9 mouse cellular contexts compared by ENCODE assay signal in genomic region chr4:155140795-155141265, GRCm38 (mm10). TPM values are rescaled to one million over a fixed set of nuclear protein-coding genes. Genes with fewer than 3 reads are reported as not detected.
DNase-seq lines count a peak whose midpoint lies in the region; ATAC-seq and TF ChIP-seq lines count a peak whose summit lies in the region.
"Had no signal": no experiment of that assay in that cellular context is flagged by ENCODE, and none has a peak within 500 bp of the region (broad histone marks: within the 10 kb centered on the region; RNA-seq: fewer than 3 reads in every experiment).

No protein-coding gene starts in this region.

- H3K27me3 ChIP-seq in forebrain, embryonic 13.5 days = no peaks in the 10 kb centered on the region

- DNase-seq in adrenal gland, adult (ENCODE audit: inconsistent age in 2 of 2, low spot score in 1 of 2) = peak; percentile 66 to 87
- no peak for DNase-seq in adrenal gland, adult 18-20 months (ENCODE audit: low spot score in 2 of 2)
- DNase-seq in heart, postnatal 36 days = peak; percentile 75 to 83
- DNase-seq in lung, adult 2 months = peak; percentile 44
- DNase-seq in adipocyte (ENCODE audit: low spot score) = no peak

- 24% methylated on average over 12 of the region's 12 CpGs for WGBS in lung, adult 2 months
- 82% methylated on average over 12 of the region's 12 CpGs for WGBS in forebrain, embryonic 13.5 days

- no peak for TF ChIP-seq POLR2A in lung, adult 2 months (IDR thresholded peaks at IDR 0.05; ENCODE audit: borderline replicate concordance, extremely low read depth, low read depth, low read length)

- H3K36me3 ChIP-seq in forebrain, embryonic 13.5 days (ENCODE audit: poor library complexity, severe bottlenecking) = no peaks in the 10 kb centered on the region

- intact Hi-C loops in heart, postnatal 36 days (cut with DNase I) = no loop called here

- H3K9ac ChIP-seq in forebrain, embryonic 13.5 days = no peak overlapping the region

- peaks cover 24% of the 10 kb centered on the region for H3K4me1 ChIP-seq in brown adipose tissue, adult 24 weeks (ENCODE audit: control insufficient read depth, insufficient read depth, insufficient read length, low read length)
- H3K4me1 ChIP-seq in lung, adult 2 months (ENCODE audit: control insufficient read depth, insufficient read depth, low read length) = peaks cover 15% of the 10 kb centered on the region; the same call in 1 of the 2 replicates
- peaks cover 31% of the 10 kb centered on the region for H3K4me1 ChIP-seq in forebrain, embryonic 13.5 days

- ATAC-seq in megakaryocyte progenitor cell, adult 5-6 weeks (replicated peaks; ENCODE audit: poor library complexity) = no peak
- no peak for ATAC-seq in forebrain, embryonic 13.5 days

- H3K27ac ChIP-seq in brown adipose tissue, adult 24 weeks (replicated peaks; ENCODE audit: low read depth, low read length) = peak overlapping the region; percentile 40
- no peak overlapping the region for H3K27ac ChIP-seq in forebrain, embryonic 13.5 days
- H3K27ac ChIP-seq: macrophage had no signal

- no peak overlapping the region for H3K4me3 ChIP-seq in brown adipose tissue, adult 24 weeks (ENCODE audit: insufficient read depth, low read depth, low read length)
- no peak overlapping the region for H3K4me3 ChIP-seq in lung, adult 2 months (replicated peaks; ENCODE audit: extremely low read depth, low read depth, low read length)
- H3K4me3 ChIP-seq in forebrain, embryonic 13.5 days = no peak overlapping the region

- no peak for TF ChIP-seq CTCF in lung, adult 2 months (IDR thresholded peaks at IDR 0.05; ENCODE audit: insufficient read depth, low read length)

- H3K9me3 ChIP-seq in forebrain, embryonic 13.5 days (replicated peaks) = no peaks in the 10 kb centered on the region

- no peak overlapping the region for H3K4me2 ChIP-seq in forebrain, embryonic 13.5 days

RNA-seq across cellular contexts. Expression of gene Morn1, which starts 54.5 kb away (rescaled TPM):
- total RNA-seq in adrenal gland, adult 18-20 months (2021) = 1 to 10 TPM; 6.6 to 9.8 TPM
- 1.3 and 1.8 TPM in 2 replicates for polyA plus RNA-seq in brown adipose tissue, adult 24 weeks (2012; ENCODE audit: insufficient read depth, insufficient read length, missing spikeins)
- total RNA-seq in heart, postnatal 36 days (2021) = 1 to 10 TPM in 1 of 2 experiments, under 1 TPM in 1; 0.89 to 1.7 TPM
- 14.2 and 15.5 TPM in 2 replicates for polyA plus RNA-seq in lung, adult 2 months (2012; rRNA removed)
- total RNA-seq in megakaryocyte progenitor cell, adult 5-6 weeks (2015) = 0.47 and 0.81 TPM in 2 replicates
- 1.7 and 3.6 TPM in 2 replicates for total RNA-seq in megakaryocyte progenitor cell, adult 5-6 weeks (2017)
- polyA plus RNA-seq in forebrain, embryonic 13.5 days (2015; fragmentation: Nextera tagmentation; extraction: Ambion mirVana) = 7.4 and 9.4 TPM in 2 replicates

RNA-seq across cellular contexts. Expression of gene Rer1, which starts 54.6 kb away (rescaled TPM):
- 100 to 1,000 TPM in 1 of 2 experiments, 10 to 100 TPM in 1; 95.4 to 109 TPM for total RNA-seq in adrenal gland, adult 18-20 months (2021)
- polyA plus RNA-seq in brown adipose tissue, adult 24 weeks (2012; ENCODE audit: insufficient read depth, insufficient read length, missing spikeins) = 115 and 123 TPM in 2 replicates
- total RNA-seq in heart, postnatal 36 days (2021) = 10 to 100 TPM; 67.0 to 72.9 TPM
- polyA plus RNA-seq in lung, adult 2 months (2012; rRNA removed) = 76.1 and 85.9 TPM in 2 replicates
- 123 and 145 TPM in 2 replicates for total RNA-seq in megakaryocyte progenitor cell, adult 5-6 weeks (2015)
- total RNA-seq in megakaryocyte progenitor cell, adult 5-6 weeks (2017) = 118 and 126 TPM in 2 replicates
- polyA plus RNA-seq in forebrain, embryonic 13.5 days (2015; fragmentation: Nextera tagmentation; extraction: Ambion mirVana) = 125 and 130 TPM in 2 replicates

Comparison
In these comparisons a context has a peak if more than half of its experiments do, and no peak if none do; other contexts are left out.
1. DNase-seq: peak in adrenal gland, adult (2 of 2), heart, postnatal 36 days (2 of 2) and lung, adult 2 months (single experiment); none in adrenal gland, adult 18-20 months (0 of 2) and adipocyte (single experiment).